Mouse (Mus musculus) midbrain, embryonic 12.5 days (tissue): ENCODE measurements around the gene Gm26741. TPM values are rescaled to one million over a fixed set of nuclear protein-coding genes. Genes with fewer than 3 reads are reported as not detected.
"Not testable (repeated sequence)": the region's sequence is repeated elsewhere in the genome, so short reads cannot be mapped to it uniquely, and the experiment has no call there.

Experiments
- ATAC-seq: fragments of 200-750 bp; cut with Nextera tagmentation; 2 replicates; pipeline ENCODE4 v1.8.0; 2017; ENCODE audit warnings: low read depth, moderate TSS enrichment, moderate library complexity; ENCODE audit not compliant: low FRiP score
- H3K27ac ChIP-seq: fragments of 300-500 bp; sonication (generic); replicated peaks from 2 replicates; pipeline ENCODE4 v1.5.1; 2016; ENCODE audit warnings: mild to moderate bottlenecking
- H3K27me3 ChIP-seq: fragments of 300-500 bp; sonication (generic); 2 replicates; pipeline ENCODE4 v1.6.1; 2016; ENCODE audit warnings: mild to moderate bottlenecking
- H3K36me3 ChIP-seq: fragments of 300-500 bp; sonication (generic); 2 replicates; pipeline ENCODE4 v1.6.1; 2016
- H3K4me1 ChIP-seq: fragments of 300-500 bp; sonication (generic); 2 replicates; pipeline ENCODE4 v1.6.1; 2016
- H3K4me2 ChIP-seq: fragments of 300-500 bp; sonication (generic); replicated peaks from 2 replicates; pipeline ENCODE4 v1.6.1; 2016; ENCODE audit warnings: mild to moderate bottlenecking, moderate library complexity
- H3K4me3 ChIP-seq: fragments of 300-500 bp; sonication (generic); 2 replicates; pipeline ENCODE4 v1.5.1; 2016; ENCODE audit warnings: mild to moderate bottlenecking
- H3K9ac ChIP-seq: fragments of 300-500 bp; sonication (generic); replicated peaks from 2 replicates; pipeline ENCODE4 v1.6.1; 2016; ENCODE audit warnings: mild to moderate bottlenecking, moderate library complexity
- H3K9me3 ChIP-seq: fragments of 300-500 bp; sonication (generic); 2 replicates; pipeline ENCODE4 v1.6.1; 2016; ENCODE audit warnings: mild to moderate bottlenecking
- WGBS: fragments of 180-500 bp; shearing (Covaris S2); methylation state at CpG from one replicate; pipeline ENCODE4 v1.1.7; 2016; 5-methylcytosine and 5-hydroxymethylcytosine counted together
- polyA plus RNA-seq: library from polyadenylated mRNA; unstranded; fragments of >200 nt; fragmentation: Nextera tagmentation; extraction: Ambion mirVana; gene quantifications from 2 replicates; pipeline ENCODE4 v1.2.1, GENCODE M21; 2016

Gm26741 gene
- polyA plus RNA-seq = not detected in 2 replicates

DNA sequence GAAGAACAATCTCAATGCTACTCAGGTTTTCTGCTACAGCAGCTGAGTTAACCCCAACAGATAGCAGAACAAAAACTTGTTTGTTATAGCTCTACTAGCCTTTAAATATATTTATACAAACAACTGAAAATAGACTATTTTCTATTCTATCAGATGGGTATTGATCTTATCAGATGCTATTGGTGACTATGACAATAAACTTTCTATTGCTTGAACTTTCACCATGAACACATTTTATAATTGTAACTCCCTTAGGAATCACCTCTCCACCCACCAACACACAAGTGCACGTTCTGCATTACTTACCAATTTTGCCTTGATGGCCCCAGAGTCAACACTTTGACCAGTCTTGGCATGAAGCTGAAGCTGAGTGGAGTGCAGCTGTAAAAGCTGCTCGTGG is at the start of gene Gm26741:
Gm26741 (plus strand) TSS at position 301 of the 400 bp plus-strand sequence.
- Histone ChIP-seq H3K27me3 (no peaks in the 10 kb centered on the region), H3K4me2 (no peak within 1 kb of the TSS), H3K4me1 (no peaks in the 10 kb centered on the region), H3K27ac (no peak within 1 kb of the TSS), H3K9ac (no peak within 1 kb of the TSS), H3K9me3 (no peaks in the 10 kb centered on the region), H3K4me3 (no peak within 1 kb of the TSS), H3K36me3 (peaks cover 3% of the 10 kb centered on the region; the same call in 1 of the 2 replicates)
- 89% methylated on average over 2 of the region's 2 CpGs for WGBS
- ATAC-seq = no peak

DNA sequence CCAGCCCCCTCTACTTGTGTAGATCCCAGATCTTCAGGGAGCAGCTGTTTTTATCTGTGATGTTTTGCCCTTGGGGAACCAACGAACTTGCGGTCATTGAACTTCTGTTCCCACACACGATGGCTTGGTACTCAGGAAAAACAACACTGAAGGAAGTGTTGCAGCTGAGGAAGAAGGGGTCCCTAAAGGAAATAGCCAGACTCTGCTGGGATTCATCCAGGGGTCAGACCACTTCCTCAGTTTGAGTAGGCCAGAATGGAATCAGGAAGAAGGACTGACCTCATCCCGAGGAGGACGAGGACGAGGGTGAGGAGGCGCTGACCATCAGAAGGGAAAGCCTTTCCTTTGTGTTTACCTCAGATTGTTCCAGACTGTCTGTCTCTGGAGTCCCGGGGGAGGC is 49.4 kb upstream of the Gm26741 start:
- H3K9me3 ChIP-seq = no peaks in the 10 kb centered on the region
- peaks cover 14% of the 10 kb centered on the region; the same call in 1 of the 2 replicates for H3K36me3 ChIP-seq
- H3K4me3 ChIP-seq = no peak overlapping the region
- H3K27ac ChIP-seq = no peak overlapping the region
- H3K4me1 ChIP-seq = no peaks in the 10 kb centered on the region
- H3K9ac ChIP-seq = no peak overlapping the region
- no peaks in the 10 kb centered on the region for H3K27me3 ChIP-seq
- no peak for ATAC-seq
- 82% methylated on average over 8 of the region's 8 CpGs for WGBS
- no peak overlapping the region for H3K4me2 ChIP-seq

DNA sequence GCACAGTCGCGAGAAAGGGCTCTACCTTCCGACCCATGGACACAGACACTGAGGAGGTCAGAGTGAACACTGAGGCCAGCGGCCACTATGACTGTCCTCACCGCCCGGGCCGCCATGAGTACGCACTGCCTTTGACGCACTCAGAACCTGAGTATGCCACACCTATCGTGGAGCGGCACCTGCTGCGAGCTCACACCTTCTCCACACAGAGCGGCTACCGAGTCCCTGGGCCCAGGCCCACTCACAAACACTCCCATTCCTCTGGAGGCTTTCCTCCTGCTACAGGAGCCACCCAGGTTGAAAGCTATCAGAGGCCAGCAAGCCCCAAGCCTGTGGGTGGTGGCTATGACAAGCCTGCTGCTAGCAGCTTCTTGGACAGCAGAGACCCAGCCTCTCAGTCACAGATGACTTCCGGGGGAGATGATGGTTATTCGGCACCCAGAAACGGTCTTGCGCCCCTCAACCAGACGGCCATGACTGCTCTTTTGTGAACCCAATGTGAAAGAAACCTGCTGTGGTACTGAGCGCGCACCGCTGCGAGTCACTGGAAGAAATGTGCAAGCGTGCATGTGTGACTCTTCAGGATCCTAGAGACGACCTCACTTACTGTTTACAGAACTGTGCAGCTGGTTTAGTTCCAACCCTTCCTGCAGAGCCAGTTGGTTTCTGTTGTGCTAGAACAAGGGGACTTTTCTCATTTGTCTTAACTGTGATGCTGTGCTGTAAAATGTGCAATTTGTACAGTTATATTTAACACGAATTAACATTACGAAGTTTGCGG is 38.9 kb upstream of the Gm26741 start:
- no peaks in the 10 kb centered on the region for H3K4me1 ChIP-seq
- H3K27me3 ChIP-seq = no peaks in the 10 kb centered on the region
- no peak overlapping the region for H3K27ac ChIP-seq
- no peak for ATAC-seq
- no peak overlapping the region for H3K4me3 ChIP-seq
- H3K9me3 ChIP-seq = no peaks in the 10 kb centered on the region
- H3K9ac ChIP-seq = no peak overlapping the region
- peaks cover 15% of the 10 kb centered on the region for H3K36me3 ChIP-seq
- 94% methylated on average over 28 of the region's 28 CpGs for WGBS
- no peak overlapping the region for H3K4me2 ChIP-seq

DNA sequence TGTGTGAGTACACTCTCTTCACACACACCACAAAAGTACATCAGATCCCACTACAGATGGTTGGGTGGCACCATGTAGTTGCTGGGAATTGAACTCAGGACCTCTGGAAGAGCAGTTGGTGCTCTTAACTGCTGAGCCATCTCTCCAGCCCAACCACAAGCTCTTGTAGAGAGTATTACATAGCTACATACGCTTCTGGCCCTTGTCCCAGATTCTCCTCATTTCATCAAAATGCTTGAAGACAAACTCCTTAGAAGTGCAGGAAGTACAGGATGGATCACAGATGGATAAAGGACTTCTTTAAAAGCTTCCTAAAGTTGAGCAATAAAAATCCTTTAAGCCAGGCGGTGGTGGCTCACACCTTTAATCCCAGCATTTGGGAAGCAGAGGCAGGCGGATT is 36.6 kb upstream of the Gm26741 start:
- no peak for ATAC-seq
- Histone ChIP-seq H3K4me2 (no peak overlapping the region), H3K27ac (no peak overlapping the region), H3K9me3 (no peaks in the 10 kb centered on the region), H3K4me1 (no peaks in the 10 kb centered on the region), H3K27me3 (no peaks in the 10 kb centered on the region), H3K9ac (no peak overlapping the region), H3K36me3 (peaks cover 15% of the 10 kb centered on the region), H3K4me3 (no peak overlapping the region)
- 96% methylated on average over 3 of the region's 3 CpGs for WGBS

DNA sequence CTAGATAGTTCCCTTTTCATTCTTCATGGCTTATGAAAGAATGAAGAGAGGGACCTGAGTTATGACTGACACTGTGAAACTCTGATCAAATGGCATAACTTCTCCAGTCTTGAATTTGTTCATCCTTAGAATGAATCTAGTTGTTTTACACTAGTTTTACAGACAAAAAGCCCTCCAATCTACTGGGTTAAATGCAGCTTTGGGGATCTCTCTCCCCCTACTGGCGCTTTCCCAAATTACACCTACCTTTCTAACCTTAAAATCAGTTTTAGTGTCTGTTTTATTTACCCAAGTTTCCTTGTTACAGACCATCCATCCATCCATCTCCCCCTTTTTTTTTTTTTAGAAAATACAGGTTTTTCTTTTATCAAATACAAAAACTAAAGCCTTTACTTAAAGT is 27.6 kb upstream of the Gm26741 start:
- no peak for ATAC-seq

DNA sequence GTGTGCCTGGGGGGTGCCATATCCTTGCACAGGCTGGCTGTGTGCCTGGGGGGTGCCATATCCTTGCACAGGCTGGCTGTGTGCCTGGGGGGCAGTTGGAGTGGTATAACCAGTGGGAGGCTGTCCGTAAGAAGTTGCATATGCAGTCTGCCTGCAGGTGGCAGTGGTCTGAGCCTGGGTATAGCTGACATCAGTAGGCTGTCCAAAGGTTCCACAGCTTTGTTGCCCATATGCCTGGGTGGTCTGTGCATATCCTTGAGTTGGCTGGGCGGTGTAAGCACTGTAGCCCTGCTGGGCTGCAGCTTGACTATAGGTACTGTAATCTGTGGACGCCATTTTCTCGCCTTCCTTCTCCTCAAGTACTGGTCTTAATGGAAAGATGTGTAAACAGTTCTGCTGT is 15.2 kb upstream of the Gm26741 start:
- ATAC-seq, H3K9me3 ChIP-seq, H3K27me3 ChIP-seq, H3K4me2 ChIP-seq, H3K4me3 ChIP-seq, H3K4me1 ChIP-seq, H3K27ac ChIP-seq, H3K9ac ChIP-seq: not testable (repeated sequence)
- peaks cover 65% of the 10 kb centered on the region for H3K36me3 ChIP-seq
- 93% methylated on average over 4 of the region's 4 CpGs for WGBS

More for the DNA sequence above, 27.6 kb upstream of the Gm26741 start:
- WGBS = 7% methylated on average over 1 of the region's 1 CpGs
- H3K9me3 ChIP-seq = no peaks in the 10 kb centered on the region
- H3K9ac ChIP-seq = no peak overlapping the region
- no peak overlapping the region for H3K27ac ChIP-seq
- no peak overlapping the region for H3K4me3 ChIP-seq
- H3K36me3 ChIP-seq = peaks cover 6% of the 10 kb centered on the region; the same call in 1 of the 2 replicates
- H3K27me3 ChIP-seq = no peaks in the 10 kb centered on the region
- H3K4me1 ChIP-seq = no peaks in the 10 kb centered on the region
- no peak overlapping the region for H3K4me2 ChIP-seq

DNA sequence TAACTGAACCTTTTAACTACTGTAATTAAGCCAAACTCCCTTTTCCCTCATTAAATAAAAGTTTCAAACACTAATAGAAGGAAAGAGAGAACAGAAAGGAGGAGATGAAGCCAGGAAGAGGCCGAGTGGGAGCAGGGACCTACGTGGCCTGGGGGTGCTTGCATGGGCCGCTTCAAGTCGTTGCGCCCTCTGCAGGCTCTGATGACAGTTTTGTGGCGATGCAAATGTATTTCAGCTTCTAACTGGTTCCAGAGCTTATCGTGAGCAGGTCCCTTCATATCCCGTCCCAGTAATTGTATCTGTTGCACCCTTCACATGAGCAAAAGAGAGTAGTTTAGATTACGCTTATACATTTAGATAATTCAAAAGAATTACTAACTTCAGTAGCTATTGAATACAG is 5.4 kb upstream of the Gm26741 start:
- WGBS = 75% methylated on average over 9 of the region's 9 CpGs
- Histone ChIP-seq H3K4me1 (no peaks in the 10 kb centered on the region), H3K27me3 (no peaks in the 10 kb centered on the region), H3K27ac (no peak overlapping the region), H3K9me3 (no peaks in the 10 kb centered on the region), H3K4me2 (no peak overlapping the region), H3K36me3 (peaks cover 34% of the 10 kb centered on the region), H3K4me3 (no peak overlapping the region), H3K9ac (no peak overlapping the region)
- ATAC-seq = no peak

DNA sequence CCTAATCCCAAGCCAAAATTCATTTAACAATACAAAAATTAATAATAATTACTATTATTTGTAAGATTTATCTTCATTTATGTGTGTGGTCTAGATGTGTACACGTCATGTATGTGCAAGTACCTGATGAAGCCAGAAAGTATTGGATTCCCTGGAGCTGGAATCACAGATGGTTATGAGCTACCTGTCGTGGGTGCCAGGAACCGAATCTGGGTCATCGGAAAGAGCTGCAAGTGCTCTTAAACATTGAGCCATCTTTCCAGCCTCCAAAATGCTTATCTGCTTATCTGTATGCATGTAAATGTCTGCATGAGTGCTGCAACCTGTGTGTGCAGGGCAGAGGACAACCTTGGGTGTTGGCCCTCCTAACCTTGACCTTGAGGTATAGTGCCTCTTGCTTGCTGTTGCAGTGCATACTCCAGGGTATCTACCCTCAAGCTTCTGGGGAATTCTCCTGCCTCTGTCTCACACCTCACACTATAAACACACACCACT is 1.7 kb downstream of the Gm26741 start:
- no peak for ATAC-seq
- Histone ChIP-seq H3K36me3 (no peaks in the 10 kb centered on the region; the same call in 1 of the 2 replicates), H3K27ac (no peak overlapping the region), H3K4me1 (no peaks in the 10 kb centered on the region), H3K27me3 (no peaks in the 10 kb centered on the region), H3K9me3 (no peaks in the 10 kb centered on the region), H3K4me3 (no peak overlapping the region), H3K4me2 (no peak overlapping the region), H3K9ac (no peak overlapping the region)
- 99% methylated on average over 4 of the region's 4 CpGs for WGBS

DNA sequence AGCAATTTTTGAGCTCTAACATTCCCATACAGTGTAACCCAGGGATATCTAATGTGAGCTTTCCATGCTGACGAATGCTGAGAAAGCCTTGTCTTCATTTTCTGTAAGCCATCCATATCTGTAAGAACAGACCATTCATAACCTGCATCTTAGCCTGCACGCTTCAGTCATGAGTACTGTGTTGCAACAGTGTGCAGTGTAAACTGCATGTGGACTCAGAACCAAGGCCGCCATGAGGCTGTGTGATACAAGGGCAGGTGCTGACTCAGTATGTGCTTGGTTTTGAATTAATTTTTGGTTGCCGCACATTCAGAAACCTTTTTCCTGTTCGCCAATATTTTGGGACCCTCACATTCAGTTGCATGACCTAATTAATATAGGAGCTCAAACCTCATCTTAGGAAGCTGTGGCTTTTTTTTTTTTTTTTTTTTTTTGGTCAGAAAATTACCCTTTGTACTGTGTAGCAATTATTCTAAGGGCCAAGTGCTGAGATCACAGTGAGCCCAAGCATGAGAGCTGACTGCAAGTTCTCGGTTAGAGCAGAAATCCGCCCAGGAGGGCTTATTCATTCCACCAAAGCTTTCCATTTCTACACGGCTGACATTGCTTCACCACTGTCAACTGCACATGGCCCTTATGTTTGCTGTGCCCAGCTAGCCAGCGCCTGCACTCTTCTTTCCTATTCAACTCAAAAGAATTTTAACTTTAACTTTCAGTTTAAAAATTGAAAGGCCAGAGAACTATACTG is 2.5 kb downstream of the Gm26741 start:
- no peak for ATAC-seq
- Histone ChIP-seq H3K9me3 (no peaks in the 10 kb centered on the region), H3K27ac (no peak overlapping the region), H3K9ac (no peak overlapping the region), H3K27me3 (no peaks in the 10 kb centered on the region), H3K4me1 (no peaks in the 10 kb centered on the region), H3K4me3 (no peak overlapping the region), H3K36me3 (no peaks in the 10 kb centered on the region), H3K4me2 (no peak overlapping the region)
- WGBS = 92% methylated on average over 9 of the region's 9 CpGs

DNA sequence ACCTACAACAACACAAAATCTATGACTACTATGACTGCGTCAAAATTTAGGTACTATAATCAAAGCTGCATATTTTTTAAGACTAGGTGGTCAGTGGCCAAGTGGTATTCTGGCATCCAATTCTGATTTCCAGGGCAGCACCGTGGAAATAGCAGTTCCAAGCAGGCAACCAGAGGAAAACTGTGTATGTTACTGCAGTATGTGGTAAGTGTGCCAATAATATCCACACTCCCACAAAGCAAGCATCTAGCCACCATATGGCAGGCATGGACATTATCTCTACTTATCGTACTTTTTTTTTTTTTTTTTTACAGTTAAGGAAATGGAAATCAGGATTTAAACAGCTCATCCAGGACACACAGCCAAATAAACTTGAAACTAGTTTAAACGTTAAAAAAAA is 9.8 kb downstream of the Gm26741 start:
- H3K36me3 ChIP-seq = no peaks in the 10 kb centered on the region
- WGBS = 98% methylated on average over 4 of the region's 4 CpGs

DNA sequence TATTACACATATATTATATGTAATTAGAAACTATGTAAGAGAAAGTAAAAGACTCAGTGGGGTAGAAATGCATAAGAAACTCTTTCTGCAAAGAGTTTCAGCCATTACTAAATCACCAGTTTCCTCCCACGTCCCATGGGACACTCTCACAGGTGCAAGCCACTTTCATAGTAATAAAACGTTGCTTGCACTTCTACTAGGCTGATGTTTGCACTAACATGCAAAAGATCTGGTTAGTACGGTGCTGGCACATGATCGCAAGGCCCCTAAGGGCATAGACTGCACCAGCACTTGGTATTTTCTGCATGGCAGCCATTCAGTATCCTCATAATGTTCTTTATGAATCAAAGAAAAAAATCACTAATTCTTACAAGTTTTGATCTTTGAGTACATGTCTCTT is 15.3 kb downstream of the Gm26741 start:
- no peak overlapping the region for H3K27ac ChIP-seq
- no peaks in the 10 kb centered on the region for H3K27me3 ChIP-seq
- no peaks in the 10 kb centered on the region for H3K36me3 ChIP-seq
- H3K4me1 ChIP-seq = no peaks in the 10 kb centered on the region
- H3K4me3 ChIP-seq = no peak overlapping the region
- no peak overlapping the region for H3K9ac ChIP-seq
- ATAC-seq = no peak
- H3K4me2 ChIP-seq = no peak overlapping the region
- no peaks in the 10 kb centered on the region for H3K9me3 ChIP-seq
- 89% methylated on average over 4 of the region's 4 CpGs for WGBS

More for the DNA sequence above, 9.8 kb downstream of the Gm26741 start:
- Histone ChIP-seq H3K4me3 (no peak overlapping the region), H3K27ac (no peak overlapping the region), H3K4me1 (no peaks in the 10 kb centered on the region), H3K9me3 (no peaks in the 10 kb centered on the region), H3K4me2 (no peak overlapping the region), H3K9ac (no peak overlapping the region), H3K27me3 (no peaks in the 10 kb centered on the region)
- no peak for ATAC-seq

DNA sequence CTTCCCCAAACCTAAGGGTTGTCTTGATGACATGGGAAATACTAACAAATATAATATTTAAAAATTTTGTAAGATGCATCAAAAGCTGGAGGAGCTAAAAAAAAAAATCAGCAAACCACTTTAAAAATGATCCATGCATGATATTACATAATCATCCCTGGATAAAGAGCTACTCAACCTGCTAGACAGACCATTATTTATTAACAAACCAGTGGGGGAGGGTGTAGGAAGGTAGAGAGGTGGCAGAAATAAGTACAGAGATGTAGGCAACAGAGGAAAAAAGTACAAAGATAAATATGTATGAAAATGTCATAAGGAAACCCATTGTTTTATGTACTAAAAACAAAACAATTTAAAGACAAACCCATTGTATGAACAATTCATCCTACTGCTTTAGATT is 16.1 kb downstream of the Gm26741 start:
- H3K9me3 ChIP-seq = no peaks in the 10 kb centered on the region
- no peak overlapping the region for H3K4me3 ChIP-seq
- H3K27me3 ChIP-seq = no peaks in the 10 kb centered on the region
- no peak overlapping the region for H3K9ac ChIP-seq
- ATAC-seq = no peak
- H3K27ac ChIP-seq = no peak overlapping the region
- no peaks in the 10 kb centered on the region for H3K36me3 ChIP-seq
- H3K4me1 ChIP-seq = peaks cover 5% of the 10 kb centered on the region
- no peak overlapping the region for H3K4me2 ChIP-seq
